Mouse (Mus musculus) C2C12 (cell line): ENCODE data around the gene Nrm.

Source experiments
- CTCF ChIP-seq: IDR thresholded peaks from one replicate; pipeline ENCODE4 v1.5.1; 2011; ENCODE audit not compliant: control insufficient read depth, insufficient read depth, insufficient read length
- FOSL1 ChIP-seq: IDR thresholded peaks from one replicate; pipeline ENCODE4 v1.8.0; 2011; ENCODE audit warnings: mild to moderate bottlenecking, low read length; ENCODE audit not compliant: poor library complexity, insufficient read depth, severe bottlenecking
- MAX ChIP-seq: IDR thresholded peaks from one replicate; pipeline ENCODE4 v1.6.1; 2011; ENCODE audit warnings: mild to moderate bottlenecking, control low read depth
- USF1 ChIP-seq: IDR thresholded peaks from one replicate; pipeline ENCODE4 v1.6.1; 2011; ENCODE audit warnings: low read depth, mild to moderate bottlenecking, control low read depth, moderate library complexity

GRCm38 (mm10) chr17:35870151-35870883, 9.2 kb downstream of the Nrm start:
- peak; percentile 35 for TF ChIP-seq FOSL1
- no peak for TF ChIP-seq MAX
- no peak for TF ChIP-seq CTCF
- no peak for TF ChIP-seq USF1
